Mouse (Mus musculus): ENCODE results near the gene Nckap1.

GRCm38 (mm10) chr2:80475831-80476230 lies 105.3 kb downstream of the Nckap1 start:
- no peak for TF ChIP-seq GATA1 (IDR thresholded peaks at IDR 0.05; ENCODE audit: low read length)
- TF ChIP-seq TAL1 (IDR thresholded peaks at IDR 0.05; ENCODE audit: low read length): no peak
